Mouse (Mus musculus) mouse embryonic stem cell (cell line): ENCODE measurements around the gene Cpn2.

ENCODE experiments used
- in situ Hi-C, 2 experiments: fragments of 300-500 bp; cut with MboI; formaldehyde crosslinking; loops; 1 replicate in 1 of 2; 3 replicates in 1 of 2; pipeline ENCODE4 v1.14.3; 2019 to 2020; ENCODE audit warnings: low sequenced_read_pairs in 2 of 2, low pct_unique_long_range_greater_than_20kb in 1 of 2, mixed read lengths in 1 of 2; ENCODE audit not compliant: unreplicated experiment in 1 of 2

Gene Cpn2

GRCm38 (mm10) chr16:30207991-30208390 is 59.3 kb downstream of the Cpn2 start:
- in situ Hi-C loops: no loop called here

GRCm38 (mm10) chr16:30207111-30207828 is 60.0 kb downstream of the Cpn2 start:
- in situ Hi-C loops: no loop called here
